Mouse (Mus musculus) cerebellum, postnatal 14 days (tissue): ENCODE results near the gene Gm10220.
"Not testable (repeated sequence)": the region's sequence is repeated elsewhere in the genome, so short reads cannot be mapped to it uniquely, and the experiment has no call there.

Experiments
- DNase-seq, 2 experiments: peaks; one replicate each; pipeline ENCODE4 v3.0.0; 2021; ENCODE audit warnings: mixed read lengths in 2 of 2

The Gm10220 gene

DNA sequence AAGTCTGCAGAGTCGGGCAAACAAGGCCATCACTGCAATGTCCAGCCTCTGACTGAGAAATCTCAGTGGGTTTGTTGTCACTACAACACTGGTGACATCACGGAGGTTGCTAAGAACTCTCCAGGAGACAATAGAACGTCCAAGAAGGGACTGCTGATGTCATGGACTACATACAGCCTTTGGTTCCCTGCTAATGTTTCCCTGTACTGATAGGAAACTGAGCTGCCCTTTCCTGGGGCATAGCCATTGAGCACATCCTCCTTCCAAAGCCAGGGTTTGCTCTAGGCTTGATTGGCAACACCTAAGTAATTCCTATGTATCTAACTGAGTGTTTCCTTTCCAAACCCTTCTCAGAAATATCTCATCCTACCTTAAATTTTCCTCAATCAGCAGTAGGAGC lies at the start of gene Gm10220:
TSS of gene Gm10220 (minus strand) at position 101 of the 400 bp plus-strand sequence.
- not testable (repeated sequence) for DNase-seq

DNA sequence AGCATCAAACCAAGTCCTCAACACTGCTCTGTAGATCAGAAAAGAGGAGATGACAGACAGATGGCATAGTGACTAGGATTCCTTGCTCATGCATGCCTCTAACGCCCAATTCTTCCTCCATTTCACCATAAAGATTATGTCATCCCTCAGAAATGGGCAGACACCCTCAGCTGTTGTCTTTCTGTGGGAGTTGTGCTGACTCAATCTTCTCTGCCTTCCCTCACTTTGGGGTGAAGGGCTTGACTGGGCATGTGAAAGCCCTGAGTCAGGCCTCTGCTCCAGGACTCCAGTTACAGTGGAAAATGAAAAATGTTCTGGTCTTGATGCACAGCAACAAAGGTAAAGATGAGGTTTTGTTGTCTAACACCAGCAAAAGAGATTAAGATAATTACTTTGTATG lies 48.6 kb upstream of the Gm10220 start:
- DNase-seq = no peak

DNA sequence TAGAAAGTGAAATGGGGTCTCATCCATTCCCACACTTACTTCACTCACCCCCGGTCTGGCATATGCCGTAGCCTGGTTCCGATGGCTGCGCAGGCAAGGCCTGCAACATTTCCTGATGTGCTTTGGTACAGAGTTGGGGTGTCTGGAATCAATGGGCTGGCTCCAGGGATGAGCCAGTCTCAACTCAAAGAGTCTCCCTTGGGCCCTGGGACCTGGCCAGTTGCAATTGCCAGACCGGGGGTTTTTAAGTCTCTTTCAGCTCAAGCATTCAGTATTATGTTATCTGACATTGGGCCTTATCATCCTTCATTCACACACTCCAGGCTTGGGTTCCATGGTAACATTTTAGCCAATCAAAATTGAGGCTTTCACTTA lies 44.6 kb upstream of the Gm10220 start:
- DNase-seq = no peak

DNA sequence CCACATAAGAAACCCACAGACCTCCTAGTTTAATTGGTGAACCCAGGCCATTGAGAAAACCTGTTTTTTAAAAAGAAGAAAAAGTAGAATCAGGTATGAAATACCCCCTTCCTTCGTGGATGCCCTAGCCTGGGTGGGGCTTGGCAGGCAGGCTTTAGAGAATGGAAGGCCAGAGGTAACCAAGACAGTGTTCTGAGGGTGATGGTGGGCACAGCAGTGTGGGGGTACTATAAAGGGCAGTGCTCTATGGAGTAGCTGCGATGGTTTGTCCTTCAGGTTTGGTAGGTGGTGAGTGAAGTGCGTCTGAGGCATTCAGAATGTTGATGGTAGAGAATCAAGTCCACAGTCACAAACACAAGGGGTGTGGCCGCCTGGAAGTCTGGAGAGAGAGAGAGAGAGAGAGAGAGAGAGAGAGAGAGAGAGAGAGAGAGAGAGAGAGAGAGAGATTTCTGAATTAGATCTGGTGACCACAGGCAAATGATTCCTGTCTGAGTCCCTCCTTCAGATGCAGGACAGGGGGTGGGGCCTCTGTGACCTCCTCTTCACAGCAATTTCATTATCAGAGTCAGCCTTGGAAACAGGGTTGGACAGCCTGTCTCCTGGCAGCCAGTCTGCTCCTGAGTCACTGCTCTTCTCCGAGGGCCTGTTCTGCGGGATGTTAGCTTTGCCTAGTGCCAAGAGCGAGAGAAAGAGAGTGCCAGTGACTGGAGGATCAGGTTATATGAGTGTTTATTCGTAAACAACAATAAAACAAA lies 44.0 kb upstream of the Gm10220 start:
- peak; percentile 17 to 18 for DNase-seq

DNA sequence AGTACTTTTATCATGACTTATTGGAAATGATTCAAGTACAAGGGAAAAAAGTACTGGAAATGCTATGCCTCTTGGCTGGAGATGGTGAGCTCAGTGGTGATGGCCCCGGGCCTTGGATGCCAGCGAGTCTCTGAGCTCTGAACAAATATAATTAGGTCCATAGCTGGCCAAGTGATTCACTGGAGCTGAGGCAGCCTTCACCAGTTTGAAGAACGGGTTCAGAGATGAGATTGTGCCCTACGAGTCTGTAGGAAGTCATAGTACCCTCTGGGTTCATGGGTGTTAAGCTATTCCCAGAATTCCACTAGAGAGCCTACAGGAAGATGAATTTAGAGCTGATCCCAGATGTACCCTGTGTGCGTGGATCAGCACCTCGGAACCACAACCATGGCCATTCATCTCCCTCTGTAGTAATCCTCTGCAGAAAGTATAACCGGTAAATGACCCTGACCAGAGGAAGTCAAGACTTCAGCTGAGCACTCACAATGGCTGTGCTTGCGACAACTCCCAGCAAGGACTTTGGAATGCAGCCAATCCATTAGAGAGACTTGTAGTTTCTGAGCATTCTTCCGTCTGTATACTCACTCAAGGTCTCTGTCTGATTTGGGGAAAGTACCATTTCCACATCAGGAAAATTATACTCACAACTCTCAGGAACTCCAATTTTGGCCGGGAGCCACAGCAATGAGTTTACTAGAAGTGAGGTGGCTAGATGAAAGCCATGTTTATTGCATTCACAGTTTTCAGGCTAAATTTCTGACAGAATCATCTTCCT lies 36.4 kb upstream of the Gm10220 start:
- peak; percentile 7 to 9 for DNase-seq

DNA sequence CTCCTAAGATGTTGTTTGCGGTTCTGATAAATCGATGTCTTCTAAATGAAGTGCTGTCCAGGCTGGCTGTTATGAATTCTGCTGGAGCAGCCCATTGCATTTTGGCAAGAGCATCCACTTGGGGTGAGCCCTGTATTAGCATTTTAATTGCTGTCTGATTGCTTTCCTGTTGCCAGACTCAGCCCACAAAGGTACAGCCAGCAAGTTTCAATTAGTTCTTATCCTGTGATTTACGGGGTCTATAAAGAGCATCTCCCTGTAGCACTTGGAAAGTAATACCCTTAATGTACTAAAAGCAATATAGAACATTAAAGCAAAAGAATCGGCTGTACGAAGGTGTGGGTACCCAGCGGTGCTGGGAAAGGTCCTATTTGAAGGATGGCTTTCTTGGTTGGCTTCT lies 21.7 kb upstream of the Gm10220 start:
- no peak for DNase-seq

GRCm38 (mm10) chr5:26105262-26105661 lies 16.0 kb downstream of the Gm10220 start, which contains the start of gene 5031410I06Rik:
Gene 5031410I06Rik (minus strand): TSS chr5:26105362.
- DNase-seq = not testable (repeated sequence)

DNA sequence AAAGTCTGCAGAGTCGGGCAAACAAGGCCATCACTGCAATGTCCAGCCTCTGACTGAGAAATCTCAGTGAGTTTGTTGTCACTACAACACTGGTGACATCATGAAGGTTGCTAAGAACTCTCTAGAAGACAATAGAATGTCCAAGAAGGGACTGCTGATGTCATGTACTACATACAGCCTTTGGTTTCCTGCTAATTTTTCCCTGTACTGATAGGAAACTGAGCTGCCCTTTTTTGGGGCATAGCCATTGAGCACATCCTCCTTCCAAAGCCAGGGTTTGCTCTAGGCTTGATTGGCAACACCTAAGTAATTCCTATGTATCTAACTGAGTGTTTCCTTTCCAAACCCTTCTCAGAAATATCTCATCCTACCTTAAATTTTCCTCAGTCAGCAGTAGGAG lies 32.0 kb downstream of the Gm10220 start, which contains the start of gene Gm10471:
TSS of gene Gm10471 (minus strand) at position 101 of the 400 bp plus-strand sequence.
- DNase-seq = not testable (repeated sequence)

- DNase-seq = peak; percentile 7 to 17
Measured at GRCm38 (mm10) chr5:26079023-26079422, 42.2 kb downstream of the Gm10220 start.

- DNase-seq = peak; percentile 20 to 51
Measured at GRCm38 (mm10) chr5:26070716-26071115, 50.5 kb downstream of the Gm10220 start.
